Mouse (Mus musculus) mature B cell (primary cell): Measurements from ENCODE around the gene Vamp8.

Experiments
- in situ Hi-C: fragments of 300-500 bp; cut with MboI; formaldehyde crosslinking; loops from 2 replicates; pipeline ENCODE4 v1.14.3; 2019

Vamp8 gene

GRCm38 (mm10) chr6:72371571-72371970 is 18.9 kb downstream of the Vamp8 start:
- in situ Hi-C loops = no loop called here

- in situ Hi-C loops = no loop called here
Measured at GRCm38 (mm10) chr6:72371147-72371546, 19.4 kb downstream of the Vamp8 start.

GRCm38 (mm10) chr6:72370091-72370490 is 20.4 kb downstream of the Vamp8 start:
- in situ Hi-C loops = no loop called here

- in situ Hi-C loops = no loop called here
Measured at GRCm38 (mm10) chr6:72369557-72369956, 20.9 kb downstream of the Vamp8 start.

- in situ Hi-C loops = no loop called here
Measured at GRCm38 (mm10) chr6:72367460-72367974, 23.0 kb downstream of the Vamp8 start.

- in situ Hi-C loops = no loop called here
Measured at GRCm38 (mm10) chr6:72366844-72367443, 23.6 kb downstream of the Vamp8 start, which contains the start of gene Rnf181. TSS of gene Rnf181 (minus strand) at chr6:72366956.

- in situ Hi-C loops = no loop called here
Measured at GRCm38 (mm10) chr6:72366304-72366703, 24.2 kb downstream of the Vamp8 start.

GRCm38 (mm10) chr6:72364985-72365384 is 25.5 kb downstream of the Vamp8 start:
- in situ Hi-C loops = no loop called here

GRCm38 (mm10) chr6:72364009-72364408 is 26.5 kb downstream of the Vamp8 start:
- in situ Hi-C loops = no loop called here

- in situ Hi-C loops = no loop called here
Measured at GRCm38 (mm10) chr6:72362132-72363028, 28.1 kb downstream of the Vamp8 start.

- in situ Hi-C loops = no loop called here
Measured at GRCm38 (mm10) chr6:72361121-72361551, 29.4 kb downstream of the Vamp8 start.

GRCm38 (mm10) chr6:72360599-72360935 is 29.9 kb downstream of the Vamp8 start:
- in situ Hi-C loops = no loop called here

GRCm38 (mm10) chr6:72359891-72360598 is 30.5 kb downstream of the Vamp8 start:
- in situ Hi-C loops = no loop called here

GRCm38 (mm10) chr6:72359343-72359742 is 31.2 kb downstream of the Vamp8 start:
- in situ Hi-C loops = no loop called here

- in situ Hi-C loops = no loop called here
Measured at GRCm38 (mm10) chr6:72358086-72358764, 32.3 kb downstream of the Vamp8 start.

- in situ Hi-C loops = no loop called here
Measured at GRCm38 (mm10) chr6:72357164-72358079, 33.1 kb downstream of the Vamp8 start.

GRCm38 (mm10) chr6:72356001-72356532 is 34.4 kb downstream of the Vamp8 start:
- in situ Hi-C loops = no loop called here

GRCm38 (mm10) chr6:72355066-72355911 is 35.2 kb downstream of the Vamp8 start, which contains the start of gene Tmem150a:
TSS of gene Tmem150a (plus strand) at chr6:72355447.
- in situ Hi-C loops = no loop called here

- in situ Hi-C loops = no loop called here
Measured at GRCm38 (mm10) chr6:72354025-72354424, 36.5 kb downstream of the Vamp8 start.
